8 mouse cellular contexts compared by ENCODE assay signal in the genomic region with DNA sequence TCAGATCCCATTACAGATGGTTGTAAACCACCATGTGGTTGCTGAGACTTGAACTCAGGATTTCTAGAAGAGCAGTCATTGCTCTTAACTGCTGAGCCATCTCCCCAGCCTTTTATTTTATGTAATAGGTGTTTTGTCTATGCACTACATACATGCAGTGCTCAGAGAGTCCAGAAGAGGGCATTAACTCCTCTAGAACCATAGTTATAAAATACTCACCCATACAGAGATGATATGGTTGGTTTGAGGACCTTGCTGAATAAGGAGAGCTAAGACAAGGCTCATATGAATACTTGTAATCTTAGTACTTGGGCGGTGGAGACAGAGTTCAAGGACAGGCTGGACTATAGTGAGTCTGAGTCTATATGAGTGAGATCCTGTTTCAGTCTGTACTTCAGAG. TPM values are rescaled to one million over a fixed set of nuclear protein-coding genes. Genes with fewer than 3 reads are reported as not detected.
DNase-seq lines count a peak whose midpoint lies in the region; ATAC-seq and TF ChIP-seq lines count a peak whose summit lies in the region.

No protein-coding gene starts in this region.

- DNase-seq in heart, adult 2 months: peak in 1 of 2 experiments; percentile 21
- no peak for DNase-seq in heart, postnatal 25 days (ENCODE audit: low spot score)
- DNase-seq in A20 (ENCODE audit: low read depth, low spot score): peak; percentile 73
- peak; percentile 4 for DNase-seq in embryo, embryonic 9.5 days (ENCODE audit: extremely low spot score)
- peak; percentile 43 to 89 for DNase-seq in kidney, postnatal 25 days
- peak; percentile 48 to 64 for DNase-seq in natural killer cell, adult 2 months (ENCODE audit: low spot score in 2 of 2)
- no peak for DNase-seq in yolk sac, embryonic 10.5 days (ENCODE audit: low spot score)

- no peaks in the 10 kb centered on the region for H3K4me1 ChIP-seq in heart, adult 2 months (ENCODE audit: control insufficient read depth, insufficient read depth, low read length)

- H3K27me3 ChIP-seq in heart, adult 2 months (ENCODE audit: control insufficient read depth, insufficient read depth, low read length): no peaks in the 10 kb centered on the region

- H3K36me3 ChIP-seq in heart, adult 2 months (ENCODE audit: control insufficient read depth, insufficient read depth, low read length): no peaks in the 10 kb centered on the region

- peak; percentile 66 for ATAC-seq in activated CD4-positive, CD25-positive, alpha-beta regulatory T cell, adult 4 months

- H3K9ac ChIP-seq in heart, adult 2 months (ENCODE audit: low read depth, low read length): no peak overlapping the region

- no peak overlapping the region for H3K27ac ChIP-seq in heart, adult 2 months

- no peak for TF ChIP-seq POLR2A in heart, adult 2 months (IDR thresholded peaks at IDR 0.05; ENCODE audit: insufficient read depth, low read depth, low read length)

- peak; percentile 89 for TF ChIP-seq CTCF in heart, adult 2 months (IDR thresholded peaks at IDR 0.05)

- H3K4me3 ChIP-seq in heart, adult 2 months: no peak overlapping the region

- WGBS in heart, adult 2 months: 75% methylated on average over 1 of the region's 1 CpGs

- H3K79me2 ChIP-seq in heart, adult 2 months (replicated peaks; ENCODE audit: control insufficient read depth, insufficient read depth, low read length): no peaks in the 10 kb centered on the region

- intact Hi-C loops in heart, adult 2 months (cut with DNase I): loop anchor here (1.0 to 10.0 kb wide), 3 partner anchors 15 to 169 kb away; no protein-coding TSS in a partner anchor
- intact Hi-C loops in heart, postnatal 25 days (cut with DNase I): loop anchor here (2.0 to 5.0 kb wide), 2 partner anchors 75 to 164 kb away; a partner anchor contains a TSS

- TF ChIP-seq EP300 in heart, adult 2 months (IDR thresholded peaks at IDR 0.05; ENCODE audit: insufficient read depth, low read depth, low read length): no peak

RNA-seq across cellular contexts. Expression of a gene that starts 15.6 kb away (rescaled TPM):
- total RNA-seq in heart, adult 2 months (2021): 10 to 100 TPM; 22.4 to 28.7 TPM
- polyA plus RNA-seq in heart, adult 2 months (2012; rRNA removed): 50.5 and 52.0 TPM in 2 replicates
- total RNA-seq in heart, postnatal 25 days (2021): 10 to 100 TPM; 27.0 to 31.7 TPM
- polyA plus RNA-seq in activated CD4-positive, CD25-positive, alpha-beta regulatory T cell, adult 4 months (2017; shearing (Covaris generic)): 10 to 100 TPM; 31.7 to 33.5 TPM

Comparison
In these comparisons a context has a peak if more than half of its experiments do, and no peak if none do; other contexts are left out.
1. DNase-seq: peak in A20 (single experiment), embryo, embryonic 9.5 days (single experiment), kidney, postnatal 25 days (2 of 2) and natural killer cell, adult 2 months (2 of 2); none in heart, postnatal 25 days (single experiment) and yolk sac, embryonic 10.5 days (single experiment).